Mouse (Mus musculus) right cerebral cortex, postnatal 36 days (tissue): Measurements from ENCODE around the gene AC170998.1.
"Not testable (repeated sequence)": the region's sequence is repeated elsewhere in the genome, so short reads cannot be mapped to it uniquely, and the experiment has no call there.

Experiments
- DNase-seq, 2 experiments: peaks; one replicate each; pipeline ENCODE4 v3.0.0; 2022; ENCODE audit warnings: low spot score in 2 of 2, mixed read lengths in 1 of 2

AC170998.1 gene

DNA sequence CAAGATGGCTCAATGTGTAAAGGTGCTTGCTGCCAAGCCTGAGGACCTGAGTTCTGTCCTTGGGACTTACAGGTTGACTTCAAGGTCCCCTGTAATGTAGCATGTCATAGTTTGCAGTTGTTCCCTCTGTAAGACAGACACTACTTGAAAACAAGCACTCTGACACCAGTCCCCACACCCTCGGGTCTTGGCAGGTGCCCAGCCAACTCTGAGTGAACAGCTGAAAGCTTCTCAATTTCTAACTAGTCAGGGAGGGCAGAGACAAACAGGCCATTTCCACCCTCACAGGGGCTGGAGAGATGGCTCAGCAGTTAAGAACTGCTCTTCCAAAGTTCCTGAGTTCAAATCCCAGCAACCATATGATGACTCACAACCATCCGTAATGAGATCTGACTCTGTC, 31.6 kb downstream of the AC170998.1 start:
- DNase-seq, result no peak

DNA sequence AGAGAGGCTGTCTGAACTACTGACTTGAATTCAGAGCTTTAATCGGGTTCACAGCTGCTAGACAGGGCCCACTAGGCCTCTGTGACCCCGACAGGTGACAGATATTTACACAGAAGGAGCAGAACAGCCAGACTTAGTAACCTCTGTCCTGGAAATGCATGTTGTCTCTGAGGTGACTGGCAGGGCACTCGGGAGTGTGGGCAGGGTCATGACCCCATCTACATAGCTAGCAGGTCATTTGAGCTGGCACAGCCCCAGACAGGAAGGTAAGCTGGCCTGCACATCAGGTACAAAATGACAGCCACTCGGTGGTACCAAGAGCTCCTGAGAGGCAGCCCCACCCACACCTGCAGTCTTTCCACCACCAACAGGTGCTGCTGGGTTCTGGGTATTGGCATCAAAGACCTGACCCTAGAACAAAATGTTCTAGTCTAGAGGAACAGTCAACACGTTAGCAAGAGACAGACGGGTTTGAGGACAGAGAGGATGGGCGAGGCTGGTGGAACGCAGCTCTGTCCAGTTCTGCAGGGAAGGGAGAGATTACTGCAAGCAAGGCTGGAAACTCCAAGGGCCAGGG, 34.9 kb downstream of the AC170998.1 start:
- no peak for DNase-seq

DNA sequence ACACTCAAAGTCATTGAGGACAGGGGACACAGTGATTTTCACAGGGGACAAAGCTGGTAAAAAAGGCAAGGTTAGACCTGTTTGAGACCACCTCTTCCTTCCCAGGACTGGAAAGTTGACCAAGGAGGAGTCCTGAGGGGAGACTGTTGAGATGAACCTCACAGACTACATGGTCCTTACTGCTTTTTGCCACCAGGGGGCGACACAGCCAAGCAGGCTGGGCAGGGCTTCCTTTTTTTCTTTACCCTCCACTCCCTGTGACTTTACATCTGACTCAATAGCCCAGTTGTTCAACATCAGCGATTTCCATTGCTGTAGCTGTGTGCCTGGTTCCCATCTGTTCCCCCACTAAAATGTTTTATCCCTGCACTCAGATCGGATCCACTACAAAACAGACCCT, 36.0 kb downstream of the AC170998.1 start:
- no peak for DNase-seq

DNA sequence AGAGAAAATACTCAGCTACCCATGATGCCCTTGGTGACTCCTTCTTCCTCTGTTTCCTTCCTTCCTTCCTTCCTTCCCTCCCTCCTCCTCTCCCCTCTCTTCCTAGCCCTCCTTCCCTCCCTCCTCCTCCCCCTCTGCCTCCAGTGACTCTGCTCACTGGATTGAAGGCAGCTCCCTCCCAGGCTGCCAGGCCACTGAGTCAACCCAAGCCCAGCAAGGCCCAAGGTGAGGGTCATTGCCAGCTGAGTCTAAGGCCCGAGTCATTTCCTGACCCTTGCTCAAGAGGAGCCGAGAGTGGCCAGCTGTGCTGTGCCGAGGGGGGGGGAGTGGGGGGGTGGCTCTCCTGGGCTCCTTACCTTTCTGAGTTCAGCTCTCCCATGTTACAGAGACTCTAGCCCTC, 40.3 kb downstream of the AC170998.1 start:
- no peak for DNase-seq

DNA sequence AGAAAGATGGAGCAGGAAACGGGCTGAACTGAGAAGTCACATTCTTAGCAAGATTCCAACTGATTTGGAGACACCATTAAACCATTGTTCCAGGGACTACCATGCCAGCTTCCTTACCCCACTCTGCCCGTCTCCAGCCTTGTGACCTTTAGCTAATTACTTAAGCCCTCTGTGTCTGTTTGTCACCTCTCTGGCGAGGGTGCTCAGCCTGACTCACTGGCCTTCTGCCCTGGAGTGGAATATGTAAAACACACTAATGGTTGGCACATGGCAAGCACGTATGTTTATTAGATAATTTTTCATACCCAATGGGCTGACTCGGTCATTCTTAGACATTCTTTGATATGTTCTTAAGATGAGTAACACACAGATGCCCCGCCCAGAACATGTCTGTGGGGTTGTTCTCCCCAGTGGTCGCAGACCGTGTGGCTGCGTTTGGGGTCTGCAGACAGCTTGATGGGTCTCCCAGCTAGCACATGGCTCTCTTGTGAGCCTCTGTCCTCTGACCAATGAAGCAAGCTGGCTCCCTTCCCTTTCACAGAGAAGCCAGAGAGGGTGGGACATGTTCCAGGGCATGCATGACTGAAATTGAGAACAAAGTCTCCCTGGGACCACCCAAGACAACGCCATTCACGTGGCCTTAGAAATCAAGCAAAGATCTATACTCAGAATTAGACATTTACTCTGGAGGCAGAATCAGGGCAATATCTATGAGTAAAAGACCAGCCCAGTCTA, 41.1 kb downstream of the AC170998.1 start:
- DNase-seq, result no peak

DNA sequence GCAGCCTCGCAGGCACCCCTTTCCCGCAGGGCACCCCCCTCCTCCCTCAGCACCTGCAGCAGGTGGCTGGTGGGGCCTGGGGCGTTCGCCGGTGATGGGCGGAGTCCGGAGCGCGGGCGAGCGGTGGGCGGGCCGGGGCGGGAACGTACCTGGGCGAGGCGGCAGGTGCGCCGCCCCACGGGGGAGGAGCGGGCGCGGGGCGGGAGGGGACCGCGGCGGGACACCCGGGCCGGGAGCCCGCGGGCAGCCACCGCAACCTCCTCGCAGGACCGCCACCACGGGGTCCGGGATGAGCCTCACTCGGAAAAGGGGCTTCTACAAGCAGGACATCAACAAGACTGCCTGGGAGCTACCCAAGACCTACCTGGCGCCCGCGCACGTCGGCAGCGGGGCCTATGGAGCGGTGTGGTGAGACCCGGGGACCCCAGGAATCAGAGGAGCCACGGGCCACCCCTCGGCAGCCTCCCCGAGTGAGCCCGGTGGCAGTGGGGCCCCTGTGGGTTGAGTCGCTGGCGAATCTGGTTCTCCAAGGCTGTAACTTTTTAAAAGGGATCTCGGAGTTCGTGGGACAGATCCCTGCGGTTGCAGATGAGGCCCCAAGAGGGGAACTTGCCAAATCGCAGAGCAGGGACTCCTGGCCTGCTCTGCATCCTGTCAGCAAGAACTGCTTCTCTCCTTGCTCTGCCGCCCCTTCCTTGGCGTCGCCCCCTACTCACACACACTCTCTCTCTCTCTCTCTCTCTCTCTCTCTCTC, 43.4 kb downstream of the AC170998.1 start, which contains the start of gene Mapk13:
TSS of gene Mapk13 (plus strand) at position 177 of the 754 bp plus-strand sequence.
- no peak for DNase-seq

DNA sequence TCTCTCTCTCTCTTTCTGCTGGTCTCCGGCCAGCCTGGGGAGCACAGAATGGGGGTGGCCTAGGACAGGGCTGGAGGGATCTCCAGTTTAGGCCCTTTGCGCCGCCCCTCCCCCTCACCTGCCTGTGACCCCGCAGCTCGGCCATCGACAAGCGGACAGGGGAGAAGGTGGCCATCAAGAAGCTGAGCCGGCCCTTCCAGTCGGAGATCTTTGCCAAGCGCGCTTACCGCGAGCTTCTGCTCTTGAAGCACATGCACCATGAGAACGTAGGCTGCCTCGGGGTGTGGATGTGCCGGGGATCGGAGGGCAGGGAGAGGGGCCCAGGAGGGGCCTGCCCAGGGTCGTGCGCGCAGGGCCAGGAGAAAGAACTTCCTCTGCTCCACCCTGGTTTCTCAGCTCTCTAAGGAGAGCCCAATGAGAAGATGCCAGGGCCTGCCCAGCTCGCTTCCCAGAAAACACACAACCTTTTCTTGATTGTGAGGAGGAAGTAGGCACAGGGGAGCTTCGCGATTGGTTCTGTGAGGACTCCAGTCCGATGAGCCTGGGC, 44.1 kb downstream of the AC170998.1 start:
- no peak for DNase-seq

DNA sequence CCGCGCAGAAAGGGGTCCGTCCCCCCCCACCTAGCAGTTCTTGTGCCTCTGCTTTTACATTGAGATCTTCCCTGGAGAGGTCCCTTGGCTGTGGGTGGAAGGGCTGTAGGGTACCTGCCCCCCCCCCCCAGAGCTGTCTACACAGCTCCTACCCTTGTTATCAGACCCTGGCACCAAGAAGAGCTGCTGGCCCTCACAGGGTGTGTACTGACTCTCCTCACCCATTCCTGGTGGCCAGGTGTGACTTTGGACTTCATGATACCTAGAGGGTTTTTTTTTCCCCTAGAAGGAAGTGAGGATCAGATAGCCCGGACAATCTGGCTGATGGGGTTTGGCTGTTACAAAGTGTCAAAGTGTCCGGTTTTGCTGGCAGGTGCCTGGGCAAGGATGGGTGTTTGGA, 45.4 kb downstream of the AC170998.1 start:
- DNase-seq, result no peak

DNA sequence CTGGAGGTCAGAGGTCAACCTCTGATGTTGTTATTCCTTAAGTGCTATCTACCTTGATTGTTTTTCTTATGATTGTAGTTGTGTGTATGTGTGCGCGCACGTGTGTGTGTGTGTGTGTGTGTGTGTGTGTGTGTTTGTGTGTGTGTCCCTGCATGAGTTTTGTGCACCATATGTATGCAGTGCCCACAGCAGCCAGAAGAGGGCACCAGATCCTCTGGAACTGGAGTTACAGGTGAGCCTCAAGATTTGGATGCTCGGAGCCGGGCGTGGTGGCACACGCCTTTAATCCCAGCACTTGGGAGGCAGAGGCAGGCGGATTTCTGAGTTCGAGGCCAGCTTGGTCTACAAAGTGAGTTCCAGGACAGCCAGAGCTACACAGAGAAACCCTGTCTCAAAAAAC, 48.4 kb downstream of the AC170998.1 start:
- DNase-seq, result not testable (repeated sequence)

DNA sequence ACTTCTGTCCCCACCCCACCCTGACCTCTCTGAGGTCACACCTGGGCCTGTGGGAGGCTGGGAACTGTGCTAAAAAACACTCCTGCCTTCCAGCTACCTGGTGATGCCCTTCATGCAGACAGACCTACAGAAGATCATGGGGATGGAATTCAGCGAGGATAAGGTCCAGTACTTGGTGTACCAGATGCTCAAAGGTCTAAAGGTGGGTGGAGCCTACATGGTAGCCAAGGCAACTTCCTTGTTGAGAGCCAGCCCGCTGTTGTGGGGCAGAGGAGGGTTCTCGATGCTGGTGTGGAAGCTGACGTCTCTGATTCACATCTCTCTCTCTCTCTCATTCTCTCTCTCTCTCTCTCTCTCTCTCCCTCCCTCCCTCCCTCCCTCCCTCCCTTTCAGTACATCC, 49.3 kb downstream of the AC170998.1 start:
- no peak for DNase-seq
